Mouse (Mus musculus): ENCODE results near the gene Fam227b.

DNA sequence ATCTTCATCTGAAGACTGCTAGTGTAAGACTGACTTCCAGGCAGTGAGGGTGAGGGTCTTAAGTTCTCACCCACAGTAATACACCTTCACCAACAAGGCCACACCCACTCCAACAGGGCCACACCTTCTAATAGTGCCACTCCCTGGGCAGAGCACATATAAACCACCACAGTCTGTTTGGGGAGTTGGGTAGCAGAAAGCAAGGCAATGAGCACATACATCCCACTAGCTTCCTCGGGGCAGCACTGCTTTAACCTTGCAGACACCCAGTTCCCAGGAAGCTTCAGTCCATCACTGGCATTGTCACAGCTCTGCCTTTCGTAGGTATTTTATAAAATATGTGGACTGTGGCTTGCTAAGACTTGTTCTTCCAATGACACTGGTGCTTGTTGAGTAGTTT lies 40.3 kb upstream of the Fam227b start:
- TF ChIP-seq CTCF (conservative IDR thresholded peaks at IDR 0.05; ENCODE audit: insufficient read depth, insufficient read length, low read depth, low read length) (no peak), POLR2A (IDR thresholded peaks at IDR 0.05; ENCODE audit: low read depth, low read length) (no peak)

Measured in kidney, adult 2 months (tissue).